Mouse (Mus musculus): Measurements from ENCODE around the gene Fam13c. TPM values are rescaled to one million over a fixed set of nuclear protein-coding genes. Genes with fewer than 3 reads are reported as not detected.

Gene Fam13c
- polyA plus RNA-seq (2011; ENCODE audit: insufficient read depth, insufficient read length, low replicate concordance, missing spikeins): 0.68 and 1.1 TPM in 2 replicates

DNA sequence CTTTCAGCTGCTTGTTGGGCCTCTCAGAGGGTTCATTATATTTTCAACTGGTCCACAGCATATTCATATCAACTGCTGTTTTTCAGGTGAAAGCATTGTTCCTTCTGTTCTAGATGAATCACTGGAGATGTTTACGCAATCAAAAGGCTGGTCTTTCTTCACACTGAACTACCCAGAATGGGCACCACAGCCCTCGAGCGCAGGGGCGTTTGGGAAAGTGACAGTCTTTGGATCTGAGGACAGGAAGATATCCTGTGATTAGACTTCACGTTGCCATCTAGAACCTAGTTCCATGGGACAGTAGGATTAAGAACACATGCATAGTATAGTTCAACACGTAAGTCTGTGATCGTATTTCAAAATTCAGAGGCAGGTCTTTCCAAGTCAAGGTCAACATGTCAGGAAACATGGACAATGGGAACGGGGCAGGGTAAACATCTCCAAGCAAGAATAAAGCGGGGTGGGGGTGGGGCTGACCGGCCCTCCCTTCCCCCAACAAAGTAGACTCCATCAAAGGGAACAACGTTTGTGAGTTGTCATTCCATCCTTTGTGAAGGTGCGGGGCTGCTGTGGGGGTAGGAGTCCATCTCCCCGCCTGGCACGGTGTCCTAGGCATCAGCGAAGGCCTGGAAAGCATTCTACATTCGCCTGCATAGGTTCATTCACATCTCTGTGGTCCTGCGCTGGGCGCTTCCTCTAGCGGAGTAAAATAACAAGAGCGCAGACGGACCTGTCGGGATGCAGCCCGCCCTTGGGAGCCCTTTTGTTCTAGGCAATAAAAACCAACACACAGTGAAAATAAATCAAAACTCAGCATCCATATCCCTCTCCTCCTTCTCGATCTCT, at the start of gene Fam13c:
Gene Fam13c (plus strand): TSS at position 806 of the 846 bp plus-strand sequence.
- WGBS: 13% methylated on average over 24 of the region's 24 CpGs
- H3K4me3 ChIP-seq (replicated peaks; ENCODE audit: control insufficient read depth, low read depth, low read length): no peak within 1 kb of the TSS
- TF ChIP-seq CTCF (IDR thresholded peaks at IDR 0.05; ENCODE audit: control insufficient read depth, insufficient read depth, low read length) (no peak), POLR2A (IDR thresholded peaks at IDR 0.05; ENCODE audit: borderline replicate concordance, control insufficient read depth, low read depth, low read length) (no peak)
- no peak within 1 kb of the TSS; the same call in 1 of the 2 replicates for H3K27ac ChIP-seq (ENCODE audit: control insufficient read depth, insufficient read depth, low read depth, low read length, poor library complexity)
- no peaks in the 10 kb centered on the region for H3K4me1 ChIP-seq (ENCODE audit: control insufficient read depth, insufficient read depth, low read length)

DNA sequence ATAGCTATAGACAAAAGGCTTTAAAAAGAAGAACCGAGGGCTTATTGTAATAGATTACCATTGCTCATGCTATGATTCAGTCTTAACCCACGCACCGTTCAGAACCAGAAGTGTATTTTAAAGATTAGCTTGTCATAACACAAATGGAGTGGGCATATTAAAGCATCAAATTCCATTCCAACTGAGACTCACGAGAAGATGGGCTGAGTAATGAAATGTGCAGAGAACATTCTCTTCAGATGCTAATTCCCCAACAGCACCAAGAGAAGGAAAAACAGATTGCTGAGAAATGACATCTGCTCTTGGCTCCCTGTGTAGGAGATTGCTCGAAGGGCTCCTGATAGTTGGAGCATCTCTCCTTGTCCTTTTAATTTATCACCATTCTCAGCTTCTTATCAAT, 44.4 kb upstream of the Fam13c start:
- no peak overlapping the region for H3K27ac ChIP-seq (ENCODE audit: control insufficient read depth, insufficient read depth, low read depth, low read length, poor library complexity)
- H3K4me3 ChIP-seq (replicated peaks; ENCODE audit: control insufficient read depth, low read depth, low read length): no peak overlapping the region
- 78% methylated on average over 5 of the region's 5 CpGs for WGBS
- H3K4me1 ChIP-seq (ENCODE audit: control insufficient read depth, insufficient read depth, low read length): no peaks in the 10 kb centered on the region
- TF ChIP-seq CTCF (IDR thresholded peaks at IDR 0.05; ENCODE audit: control insufficient read depth, insufficient read depth, low read length) (no peak), POLR2A (IDR thresholded peaks at IDR 0.05; ENCODE audit: borderline replicate concordance, control insufficient read depth, low read depth, low read length) (no peak)

DNA sequence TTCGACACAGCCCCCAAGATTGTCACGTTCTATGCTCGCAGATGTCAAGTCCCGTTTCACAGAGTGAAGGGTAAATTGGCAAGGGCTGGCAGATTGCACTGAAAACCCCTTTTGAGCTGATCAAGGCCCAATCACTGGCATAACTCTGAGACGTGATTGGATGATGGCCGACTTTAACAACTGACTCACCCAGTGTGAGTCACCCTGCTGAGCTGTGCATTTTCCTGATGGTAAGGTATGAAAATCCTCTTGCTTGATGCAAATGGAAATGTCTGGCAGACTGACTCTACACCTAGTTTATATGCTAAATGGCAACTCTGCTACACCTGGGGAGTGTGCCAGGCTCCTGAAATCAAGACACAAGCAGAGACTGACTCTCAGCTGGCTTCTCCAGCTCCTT, 42.1 kb upstream of the Fam13c start:
- TF ChIP-seq CTCF (IDR thresholded peaks at IDR 0.05; ENCODE audit: control insufficient read depth, insufficient read depth, low read length): no peak
- no peak for TF ChIP-seq POLR2A (IDR thresholded peaks at IDR 0.05; ENCODE audit: borderline replicate concordance, control insufficient read depth, low read depth, low read length)
- H3K27ac ChIP-seq (ENCODE audit: control insufficient read depth, insufficient read depth, low read depth, low read length, poor library complexity): no peak overlapping the region
- 81% methylated on average over 6 of the region's 6 CpGs for whole genome bisulfite sequencing
- H3K4me3 ChIP-seq (replicated peaks; ENCODE audit: control insufficient read depth, low read depth, low read length): no peak overlapping the region
- H3K4me1 ChIP-seq (ENCODE audit: control insufficient read depth, insufficient read depth, low read length): no peaks in the 10 kb centered on the region

DNA sequence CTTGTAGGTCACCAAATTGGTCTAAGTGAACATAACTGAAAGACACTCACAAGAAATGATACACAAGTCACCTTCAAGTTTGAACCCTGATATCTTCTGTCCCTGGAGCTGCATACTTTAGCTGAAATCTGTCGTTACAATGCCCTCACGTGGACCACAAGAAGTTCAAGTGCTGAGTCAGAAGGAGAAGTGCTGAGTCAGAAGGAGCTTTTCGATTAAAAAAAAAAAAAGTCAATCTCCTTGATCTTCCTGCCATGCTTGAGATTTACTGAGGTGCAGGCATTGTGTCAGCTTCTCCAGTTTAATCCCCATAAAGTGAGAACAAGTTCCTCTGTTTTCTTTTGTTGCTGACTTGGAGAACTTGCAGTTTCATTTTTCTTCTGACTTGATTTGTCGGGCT, 38.3 kb upstream of the Fam13c start:
- 60% methylated on average over 4 of the region's 4 CpGs for WGBS
- Histone ChIP-seq H3K4me3 (replicated peaks; ENCODE audit: control insufficient read depth, low read depth, low read length) (no peak overlapping the region), H3K27ac (ENCODE audit: control insufficient read depth, insufficient read depth, low read depth, low read length, poor library complexity) (no peak overlapping the region), H3K4me1 (ENCODE audit: control insufficient read depth, insufficient read depth, low read length) (no peaks in the 10 kb centered on the region)
- TF ChIP-seq POLR2A (IDR thresholded peaks at IDR 0.05; ENCODE audit: borderline replicate concordance, control insufficient read depth, low read depth, low read length): no peak
- no peak for TF ChIP-seq CTCF (IDR thresholded peaks at IDR 0.05; ENCODE audit: control insufficient read depth, insufficient read depth, low read length)

DNA sequence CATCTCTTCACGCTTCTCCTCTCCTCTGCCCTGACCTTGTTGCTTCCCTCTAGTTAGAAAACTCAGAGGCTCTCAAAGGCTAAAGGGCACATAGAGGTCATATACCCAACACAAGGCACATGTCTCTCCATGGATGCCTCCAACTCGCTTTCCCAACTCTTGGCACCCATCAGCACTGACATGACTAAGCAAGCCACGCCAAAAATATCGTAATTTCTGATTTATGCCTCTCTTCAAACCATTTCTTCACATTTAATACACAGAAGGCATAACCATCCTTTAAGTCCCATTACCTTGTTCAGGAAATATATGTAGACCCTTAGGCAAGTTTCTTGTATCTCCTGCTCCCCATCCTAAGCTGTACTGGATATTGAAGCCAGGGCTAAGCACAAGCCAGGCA, 37.6 kb upstream of the Fam13c start:
- no peak overlapping the region for H3K4me3 ChIP-seq (replicated peaks; ENCODE audit: control insufficient read depth, low read depth, low read length)
- no peaks in the 10 kb centered on the region for H3K4me1 ChIP-seq (ENCODE audit: control insufficient read depth, insufficient read depth, low read length)
- 63% methylated on average over 4 of the region's 4 CpGs for WGBS
- H3K27ac ChIP-seq (ENCODE audit: control insufficient read depth, insufficient read depth, low read depth, low read length, poor library complexity): no peak overlapping the region
- TF ChIP-seq POLR2A (IDR thresholded peaks at IDR 0.05; ENCODE audit: borderline replicate concordance, control insufficient read depth, low read depth, low read length) (no peak), CTCF (IDR thresholded peaks at IDR 0.05; ENCODE audit: control insufficient read depth, insufficient read depth, low read length) (no peak)

DNA sequence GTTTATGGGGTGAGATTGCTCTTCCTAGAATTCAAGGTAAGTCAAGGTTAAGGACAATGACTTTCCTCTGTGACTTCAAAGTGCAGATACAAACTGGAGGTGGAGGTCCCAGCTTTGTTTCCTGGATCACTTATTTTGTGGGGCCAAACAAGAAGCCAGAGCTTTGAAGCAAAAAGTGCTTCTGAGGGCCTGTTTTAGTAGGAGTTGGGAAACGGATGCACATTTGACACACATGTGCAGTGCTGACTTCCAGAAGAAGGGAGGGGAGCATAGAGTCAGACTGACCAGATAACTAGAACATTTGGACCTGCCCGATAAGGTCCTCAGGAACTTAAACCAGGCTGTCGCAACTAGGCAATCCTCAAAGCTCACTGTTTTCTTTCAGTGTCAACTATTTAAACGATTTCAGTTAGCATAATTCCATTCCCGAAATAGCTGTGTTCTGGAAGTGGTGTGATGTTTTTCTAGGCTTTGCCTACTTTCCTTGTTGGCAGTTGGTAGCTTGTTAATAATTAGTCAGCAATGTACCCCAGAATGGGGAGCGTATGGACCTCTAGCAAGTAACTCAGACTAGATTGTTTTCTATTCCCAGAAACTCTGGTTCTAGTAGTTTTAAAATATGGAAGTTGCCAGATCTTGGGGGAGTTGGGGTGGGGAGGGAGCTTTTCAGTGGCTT, 22.3 kb upstream of the Fam13c start:
- WGBS: 76% methylated on average over 6 of the region's 6 CpGs
- TF ChIP-seq POLR2A (IDR thresholded peaks at IDR 0.05; ENCODE audit: borderline replicate concordance, control insufficient read depth, low read depth, low read length) (no peak), CTCF (IDR thresholded peaks at IDR 0.05; ENCODE audit: control insufficient read depth, insufficient read depth, low read length) (no peak)
- no peak overlapping the region for H3K4me3 ChIP-seq (replicated peaks; ENCODE audit: control insufficient read depth, low read depth, low read length)
- no peak overlapping the region for H3K27ac ChIP-seq (ENCODE audit: control insufficient read depth, insufficient read depth, low read depth, low read length, poor library complexity)
- no peaks in the 10 kb centered on the region for H3K4me1 ChIP-seq (ENCODE audit: control insufficient read depth, insufficient read depth, low read length)

DNA sequence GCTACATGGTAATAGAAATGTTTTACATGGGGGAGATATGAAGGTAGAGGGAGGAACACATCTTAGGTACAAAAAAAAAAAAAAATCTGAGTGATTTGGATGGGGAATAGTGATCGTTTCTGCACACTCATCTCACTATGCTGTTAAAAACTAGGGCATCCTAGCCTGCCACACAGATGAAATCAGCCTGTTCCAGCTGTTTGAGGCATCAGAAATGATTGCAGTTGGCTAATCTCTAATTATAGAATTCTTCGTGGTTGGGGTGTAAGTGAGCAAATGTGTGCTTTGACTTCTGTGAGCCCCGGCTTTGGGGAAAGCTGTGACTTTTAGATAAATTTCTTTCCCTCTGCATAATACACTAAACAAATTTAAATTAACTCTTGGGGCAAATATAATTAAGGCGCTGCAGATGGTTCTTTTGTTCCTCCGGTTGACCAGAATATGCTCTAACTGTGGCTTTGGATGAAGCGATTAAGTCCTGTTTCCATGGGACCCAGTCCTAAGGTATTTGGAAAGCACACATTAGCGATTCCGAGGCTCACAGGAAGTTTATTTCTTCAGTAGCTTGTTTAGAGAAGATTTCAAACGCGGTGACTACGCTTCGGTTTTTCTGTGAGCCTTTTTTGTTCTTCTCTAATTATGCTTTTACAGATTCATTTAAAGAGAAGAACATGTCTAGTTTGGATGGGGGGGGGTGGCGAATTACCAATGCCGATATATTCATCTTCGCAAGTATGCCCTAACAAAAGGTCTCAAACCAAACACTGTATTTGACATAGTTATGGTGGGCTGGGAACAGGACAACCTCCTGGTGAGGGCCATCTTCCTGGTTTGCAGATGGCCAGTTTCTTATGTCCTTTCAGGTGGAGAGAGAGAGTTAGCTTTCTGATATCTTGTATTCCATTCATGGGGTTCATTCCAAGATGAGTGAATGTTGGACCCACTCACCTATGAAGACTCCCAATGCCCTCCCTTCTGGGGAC, 20.7 kb upstream of the Fam13c start:
- Histone ChIP-seq H3K27ac (ENCODE audit: control insufficient read depth, insufficient read depth, low read depth, low read length, poor library complexity) (no peak overlapping the region), H3K4me3 (replicated peaks; ENCODE audit: control insufficient read depth, low read depth, low read length) (no peak overlapping the region), H3K4me1 (ENCODE audit: control insufficient read depth, insufficient read depth, low read length) (no peaks in the 10 kb centered on the region)
- WGBS: 73% methylated on average over 15 of the region's 15 CpGs
- TF ChIP-seq POLR2A (IDR thresholded peaks at IDR 0.05; ENCODE audit: borderline replicate concordance, control insufficient read depth, low read depth, low read length) (no peak), CTCF (IDR thresholded peaks at IDR 0.05; ENCODE audit: control insufficient read depth, insufficient read depth, low read length) (no peak)

Data from bone marrow, adult 2 months (tissue).